Mouse (Mus musculus): Measurements from ENCODE around the gene Wwp2. TPM values are rescaled to one million over a fixed set of nuclear protein-coding genes. Genes with fewer than 3 reads are reported as not detected.

Wwp2 gene
- polyA plus RNA-seq, 1 experiment from 2014 or later, result 41.5 TPM

DNA sequence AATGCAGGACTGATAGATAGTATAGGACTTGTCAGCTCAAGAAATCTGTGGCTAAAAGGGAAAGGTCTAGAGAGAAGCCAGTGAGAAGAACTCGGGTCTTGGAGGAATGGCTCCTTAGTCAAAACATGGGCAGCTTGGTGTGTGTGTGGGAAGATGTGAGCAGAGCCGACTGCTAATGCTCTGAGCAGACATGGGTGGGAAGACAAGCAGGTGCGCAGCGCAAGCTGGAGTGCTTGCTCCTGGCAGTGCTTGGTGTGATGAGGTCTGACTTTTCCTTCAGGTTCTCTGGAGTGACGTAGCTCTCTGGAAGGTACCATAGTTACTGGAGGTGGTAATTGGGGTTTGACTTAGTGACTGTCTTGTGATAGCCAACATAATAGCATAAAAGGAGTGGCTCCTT lies 56.6 kb downstream of the Wwp2 start:
- Histone ChIP-seq H3K4me2 (ENCODE audit: low read length) (no peak overlapping the region), H3K4me1 (replicated peaks; ENCODE audit: control insufficient read depth, insufficient read depth, low read length) (peaks cover 11% of the 10 kb centered on the region), H3K36me3 (ENCODE audit: control insufficient read depth, insufficient read depth) (no peaks in the 10 kb centered on the region), H3K9me3 (ENCODE audit: control insufficient read depth, low read length) (no peaks in the 10 kb centered on the region), H3K4me3 (replicated peaks; ENCODE audit: low read length) (no peak overlapping the region), H3K9ac (replicated peaks; ENCODE audit: low read depth, low read length) (no peak overlapping the region), H3K27ac (ENCODE audit: low read length) (no peak overlapping the region), H3K27me3 (replicated peaks; ENCODE audit: control insufficient read depth, insufficient read depth, low read length) (no peaks in the 10 kb centered on the region)
- WGBS, result 95% methylated on average over 5 of the region's 5 CpGs
- ATAC-seq, result no peak

DNA sequence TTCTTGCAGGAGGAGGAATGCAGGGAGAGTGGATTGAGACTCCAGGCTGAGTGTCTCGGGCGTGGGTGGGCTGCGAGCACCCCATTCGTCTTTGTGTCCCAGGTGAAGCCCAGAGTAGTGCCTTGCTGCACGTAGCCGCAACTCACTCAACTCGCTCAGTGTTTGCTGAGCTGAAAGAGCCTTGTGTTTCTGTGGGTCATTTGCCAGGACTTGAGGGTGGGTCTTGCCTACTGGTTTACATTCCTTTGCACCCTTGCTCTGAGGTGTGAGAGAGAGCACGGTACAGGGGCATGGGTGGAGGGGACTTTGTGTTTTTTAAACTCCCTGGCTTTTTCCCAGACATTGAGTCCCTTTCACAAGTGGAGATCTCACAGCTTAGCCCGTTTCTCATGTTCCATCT lies 59.3 kb downstream of the Wwp2 start:
- Histone ChIP-seq H3K4me3 (replicated peaks; ENCODE audit: low read length) (no peak overlapping the region), H3K4me2 (ENCODE audit: low read length) (no peak overlapping the region), H3K27ac (ENCODE audit: low read length) (no peak overlapping the region), H3K27me3 (replicated peaks; ENCODE audit: control insufficient read depth, insufficient read depth, low read length) (no peaks in the 10 kb centered on the region), H3K36me3 (ENCODE audit: control insufficient read depth, insufficient read depth) (no peaks in the 10 kb centered on the region), H3K4me1 (replicated peaks; ENCODE audit: control insufficient read depth, insufficient read depth, low read length) (peaks cover 9% of the 10 kb centered on the region), H3K9ac (replicated peaks; ENCODE audit: low read depth, low read length) (no peak overlapping the region), H3K9me3 (ENCODE audit: control insufficient read depth, low read length) (no peaks in the 10 kb centered on the region)
- WGBS, result 85% methylated on average over 9 of the region's 9 CpGs
- ATAC-seq, result no peak

DNA sequence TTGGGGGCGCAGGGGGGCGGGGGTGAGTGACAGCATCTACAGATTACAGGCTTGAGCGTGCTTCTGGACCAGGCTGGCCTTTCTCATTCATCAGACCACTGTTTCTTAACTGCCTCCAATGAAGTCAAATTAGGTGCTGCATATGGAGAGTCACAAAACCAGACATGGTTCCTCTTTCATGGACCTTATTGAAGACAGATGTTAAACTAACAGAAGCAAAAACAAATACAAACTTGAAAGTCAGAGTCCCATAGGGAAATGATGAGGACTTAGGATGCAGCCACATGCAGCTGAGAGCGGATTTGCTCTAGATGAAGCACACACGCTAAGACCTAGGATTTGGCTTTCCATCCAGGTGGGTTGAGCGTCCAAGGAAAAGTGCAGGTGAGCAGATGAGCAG lies 61.5 kb downstream of the Wwp2 start:
- no peak overlapping the region for H3K4me2 ChIP-seq (ENCODE audit: low read length)
- 0 out of 2 replicates have a peak, but pooled peaks cover 2% of the 10 kb centered on the region for H3K4me1 ChIP-seq (replicated peaks; ENCODE audit: control insufficient read depth, insufficient read depth, low read length)
- no peaks in the 10 kb centered on the region for H3K27me3 ChIP-seq (replicated peaks; ENCODE audit: control insufficient read depth, insufficient read depth, low read length)
- H3K36me3 ChIP-seq (ENCODE audit: control insufficient read depth, insufficient read depth), result no peaks in the 10 kb centered on the region
- H3K4me3 ChIP-seq (replicated peaks; ENCODE audit: low read length), result no peak overlapping the region
- H3K9me3 ChIP-seq (ENCODE audit: control insufficient read depth, low read length), result no peaks in the 10 kb centered on the region
- 89% methylated on average over 6 of the region's 6 CpGs for WGBS
- no peak overlapping the region for H3K27ac ChIP-seq (ENCODE audit: low read length)
- ATAC-seq, result no peak
- H3K9ac ChIP-seq (replicated peaks; ENCODE audit: low read depth, low read length), result no peak overlapping the region

DNA sequence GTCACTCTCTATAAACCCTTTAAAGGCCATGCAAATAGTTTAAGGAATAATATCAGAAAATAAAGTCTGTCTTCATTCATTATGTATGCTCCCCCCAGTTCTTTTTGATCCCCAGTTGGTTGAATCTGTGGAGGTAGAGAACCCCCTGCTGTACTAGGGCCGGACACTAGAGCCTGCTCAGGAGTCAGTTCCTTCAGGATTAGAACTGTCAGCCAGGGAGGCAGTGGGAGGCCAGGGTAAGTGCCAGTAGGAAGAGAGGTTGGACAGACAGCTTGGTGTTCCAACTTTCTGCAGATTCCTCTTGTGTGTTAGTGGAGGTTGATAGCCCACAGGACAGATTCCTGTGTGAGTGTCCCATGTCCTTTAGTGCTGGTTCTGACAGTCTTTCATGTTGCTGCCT lies 62.2 kb downstream of the Wwp2 start:
- ATAC-seq, result no peak
- WGBS, result 46% methylated on average over 1 of the region's 1 CpGs
- H3K27ac ChIP-seq (ENCODE audit: low read length), result no peak overlapping the region
- H3K9me3 ChIP-seq (ENCODE audit: control insufficient read depth, low read length), result no peaks in the 10 kb centered on the region
- H3K36me3 ChIP-seq (ENCODE audit: control insufficient read depth, insufficient read depth), result no peaks in the 10 kb centered on the region
- no peak overlapping the region for H3K9ac ChIP-seq (replicated peaks; ENCODE audit: low read depth, low read length)
- peaks cover 8% of the 10 kb centered on the region for H3K4me1 ChIP-seq (replicated peaks; ENCODE audit: control insufficient read depth, insufficient read depth, low read length)
- no peak overlapping the region for H3K4me3 ChIP-seq (replicated peaks; ENCODE audit: low read length)
- no peak overlapping the region for H3K4me2 ChIP-seq (ENCODE audit: low read length)
- H3K27me3 ChIP-seq (replicated peaks; ENCODE audit: control insufficient read depth, insufficient read depth, low read length), result no peaks in the 10 kb centered on the region

DNA sequence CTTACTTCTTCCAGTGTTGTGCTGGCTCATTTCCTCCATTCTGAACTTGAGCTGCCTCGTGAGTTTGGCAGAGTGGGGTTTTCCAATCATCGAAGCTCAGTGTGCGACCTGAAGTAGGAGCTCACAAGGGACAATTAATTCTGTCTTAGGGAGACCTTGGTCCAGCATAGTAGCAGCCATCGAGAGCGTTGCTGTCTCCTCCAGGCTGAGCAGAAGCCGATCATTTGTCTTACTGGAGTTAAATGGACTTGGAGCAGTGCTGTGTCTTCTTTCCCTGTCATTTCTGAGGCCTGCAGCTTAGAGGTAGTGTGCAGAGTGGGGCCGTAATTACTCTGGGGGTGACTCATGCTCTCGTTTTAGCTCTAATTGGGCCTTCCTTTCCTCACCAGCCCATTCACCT lies 62.6 kb downstream of the Wwp2 start:
- H3K4me3 ChIP-seq (replicated peaks; ENCODE audit: low read length), result no peak overlapping the region
- H3K27ac ChIP-seq (ENCODE audit: low read length), result no peak overlapping the region
- 39% methylated on average over 8 of the region's 8 CpGs for WGBS
- H3K9ac ChIP-seq (replicated peaks; ENCODE audit: low read depth, low read length), result no peak overlapping the region
- ATAC-seq, result no peak
- H3K4me1 ChIP-seq (replicated peaks; ENCODE audit: control insufficient read depth, insufficient read depth, low read length), result peaks cover 11% of the 10 kb centered on the region
- no peaks in the 10 kb centered on the region for H3K9me3 ChIP-seq (ENCODE audit: control insufficient read depth, low read length)
- H3K27me3 ChIP-seq (replicated peaks; ENCODE audit: control insufficient read depth, insufficient read depth, low read length), result no peaks in the 10 kb centered on the region
- no peak overlapping the region for H3K4me2 ChIP-seq (ENCODE audit: low read length)
- H3K36me3 ChIP-seq (ENCODE audit: control insufficient read depth, insufficient read depth), result no peaks in the 10 kb centered on the region

DNA sequence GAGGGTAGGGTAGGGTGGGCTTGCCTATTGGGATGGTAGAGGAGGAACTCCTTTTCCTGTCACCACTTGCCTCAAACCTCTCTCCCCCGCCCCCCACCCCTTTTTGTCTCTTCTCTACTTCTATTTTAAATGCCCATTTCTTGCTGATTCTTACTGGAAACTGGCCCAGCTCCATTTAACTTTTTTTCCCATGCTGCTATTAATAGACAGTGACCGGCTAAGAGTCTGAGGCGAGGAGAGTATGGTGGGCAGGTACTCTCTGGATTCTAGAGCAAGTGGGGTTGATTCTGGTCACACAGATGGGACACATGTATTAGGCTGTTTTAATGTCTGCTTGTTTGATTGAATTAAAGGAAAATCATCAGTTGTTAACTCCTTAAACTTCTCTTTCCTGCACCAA lies 63.4 kb downstream of the Wwp2 start:
- no peak overlapping the region for H3K27ac ChIP-seq (ENCODE audit: low read length)
- H3K4me1 ChIP-seq (replicated peaks; ENCODE audit: control insufficient read depth, insufficient read depth, low read length), result peaks cover 11% of the 10 kb centered on the region
- H3K9me3 ChIP-seq (ENCODE audit: control insufficient read depth, low read length), result no peaks in the 10 kb centered on the region
- no peak for ATAC-seq
- no peaks in the 10 kb centered on the region for H3K27me3 ChIP-seq (replicated peaks; ENCODE audit: control insufficient read depth, insufficient read depth, low read length)
- H3K4me2 ChIP-seq (ENCODE audit: low read length), result no peak overlapping the region
- no peak overlapping the region for H3K4me3 ChIP-seq (replicated peaks; ENCODE audit: low read length)
- no peaks in the 10 kb centered on the region for H3K36me3 ChIP-seq (ENCODE audit: control insufficient read depth, insufficient read depth)
- WGBS, result 90% methylated on average over 3 of the region's 3 CpGs
- no peak overlapping the region for H3K9ac ChIP-seq (replicated peaks; ENCODE audit: low read depth, low read length)

DNA sequence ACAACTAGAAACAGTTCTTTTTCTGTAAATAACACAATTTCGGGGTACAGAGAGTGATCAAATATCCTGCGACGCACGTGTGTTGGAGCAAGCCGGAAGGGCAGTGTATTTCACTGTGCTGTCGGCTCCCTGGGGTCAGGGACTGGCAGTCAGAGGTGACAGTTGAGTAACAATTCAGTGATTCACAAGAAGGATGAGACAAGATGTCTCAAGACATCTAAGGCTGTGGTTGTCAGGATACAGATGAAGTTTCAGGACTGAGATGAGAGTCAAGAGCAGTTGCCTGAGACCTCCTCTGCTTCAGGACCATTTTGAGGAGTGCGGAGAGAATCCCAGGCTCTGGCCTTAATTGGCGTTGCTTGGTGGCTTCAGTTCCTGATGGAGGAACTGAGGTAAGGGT lies 66.2 kb downstream of the Wwp2 start:
- Histone ChIP-seq H3K9me3 (ENCODE audit: control insufficient read depth, low read length) (no peaks in the 10 kb centered on the region), H3K9ac (replicated peaks; ENCODE audit: low read depth, low read length) (no peak overlapping the region), H3K27ac (ENCODE audit: low read length) (no peak overlapping the region), H3K27me3 (replicated peaks; ENCODE audit: control insufficient read depth, insufficient read depth, low read length) (no peaks in the 10 kb centered on the region), H3K4me1 (replicated peaks; ENCODE audit: control insufficient read depth, insufficient read depth, low read length) (peaks cover 11% of the 10 kb centered on the region), H3K4me2 (ENCODE audit: low read length) (no peak overlapping the region), H3K4me3 (replicated peaks; ENCODE audit: low read length) (no peak overlapping the region), H3K36me3 (ENCODE audit: control insufficient read depth, insufficient read depth) (peaks cover 5% of the 10 kb centered on the region; the same call in 1 of the 2 replicates)
- 95% methylated on average over 8 of the region's 8 CpGs for WGBS
- no peak for ATAC-seq

DNA sequence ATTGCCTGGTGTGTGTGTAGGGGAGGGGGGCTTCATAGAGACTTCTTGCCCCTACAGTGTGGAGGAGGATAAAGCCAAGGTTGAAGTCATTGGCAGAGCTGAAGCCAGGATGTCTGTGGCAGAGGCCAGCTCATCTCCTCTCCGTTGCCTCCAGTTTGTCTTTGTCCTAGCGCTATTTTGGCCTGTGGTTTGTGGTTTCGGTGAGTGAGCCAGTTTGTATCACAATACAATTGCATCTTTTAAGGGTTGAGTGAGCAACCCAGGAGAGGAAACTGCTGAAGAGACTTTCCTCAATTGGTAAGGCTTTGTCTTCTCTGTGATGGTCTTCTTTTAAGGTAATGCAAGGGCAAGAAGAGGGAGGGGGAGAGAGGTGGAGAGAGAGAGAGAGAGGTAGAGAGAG lies 66.8 kb downstream of the Wwp2 start:
- Histone ChIP-seq H3K9me3 (ENCODE audit: control insufficient read depth, low read length) (no peaks in the 10 kb centered on the region), H3K27ac (ENCODE audit: low read length) (no peak overlapping the region), H3K27me3 (replicated peaks; ENCODE audit: control insufficient read depth, insufficient read depth, low read length) (no peaks in the 10 kb centered on the region), H3K36me3 (ENCODE audit: control insufficient read depth, insufficient read depth) (peaks cover 5% of the 10 kb centered on the region; the same call in 1 of the 2 replicates), H3K9ac (replicated peaks; ENCODE audit: low read depth, low read length) (no peak overlapping the region), H3K4me2 (ENCODE audit: low read length) (no peak overlapping the region), H3K4me1 (replicated peaks; ENCODE audit: control insufficient read depth, insufficient read depth, low read length) (peaks cover 11% of the 10 kb centered on the region), H3K4me3 (replicated peaks; ENCODE audit: low read length) (no peak overlapping the region)
- WGBS, result 81% methylated on average over 3 of the region's 3 CpGs
- no peak for ATAC-seq

DNA sequence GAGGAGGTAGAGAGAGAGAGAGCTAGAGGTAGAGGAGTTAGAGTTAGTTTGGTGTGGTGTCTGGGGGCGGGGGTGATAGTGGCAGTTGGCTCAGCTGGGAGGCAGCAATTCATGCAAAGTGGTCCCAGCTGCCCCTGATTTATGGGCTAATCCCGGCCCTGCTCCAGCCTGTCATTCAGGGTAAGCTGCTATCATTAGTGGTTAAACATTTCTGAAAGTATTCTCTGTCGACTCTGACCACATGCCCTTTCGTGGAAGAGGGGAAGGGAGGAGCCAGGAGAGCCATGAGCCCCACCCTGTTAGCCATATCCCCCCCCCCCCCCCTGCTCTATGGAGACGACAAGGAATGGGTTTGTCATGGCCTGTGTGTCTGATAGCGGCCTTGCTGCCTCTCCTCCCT lies 67.2 kb downstream of the Wwp2 start:
- no peaks in the 10 kb centered on the region for H3K9me3 ChIP-seq (ENCODE audit: control insufficient read depth, low read length)
- H3K9ac ChIP-seq (replicated peaks; ENCODE audit: low read depth, low read length), result no peak overlapping the region
- H3K4me2 ChIP-seq (ENCODE audit: low read length), result no peak overlapping the region
- H3K4me1 ChIP-seq (replicated peaks; ENCODE audit: control insufficient read depth, insufficient read depth, low read length), result peaks cover 11% of the 10 kb centered on the region
- H3K27me3 ChIP-seq (replicated peaks; ENCODE audit: control insufficient read depth, insufficient read depth, low read length), result no peaks in the 10 kb centered on the region
- ATAC-seq, result peak; percentile 47
- H3K27ac ChIP-seq (ENCODE audit: low read length), result no peak overlapping the region
- 30% methylated on average over 6 of the region's 6 CpGs for WGBS
- peaks cover 5% of the 10 kb centered on the region; the same call in 1 of the 2 replicates for H3K36me3 ChIP-seq (ENCODE audit: control insufficient read depth, insufficient read depth)
- no peak overlapping the region for H3K4me3 ChIP-seq (replicated peaks; ENCODE audit: low read length)

DNA sequence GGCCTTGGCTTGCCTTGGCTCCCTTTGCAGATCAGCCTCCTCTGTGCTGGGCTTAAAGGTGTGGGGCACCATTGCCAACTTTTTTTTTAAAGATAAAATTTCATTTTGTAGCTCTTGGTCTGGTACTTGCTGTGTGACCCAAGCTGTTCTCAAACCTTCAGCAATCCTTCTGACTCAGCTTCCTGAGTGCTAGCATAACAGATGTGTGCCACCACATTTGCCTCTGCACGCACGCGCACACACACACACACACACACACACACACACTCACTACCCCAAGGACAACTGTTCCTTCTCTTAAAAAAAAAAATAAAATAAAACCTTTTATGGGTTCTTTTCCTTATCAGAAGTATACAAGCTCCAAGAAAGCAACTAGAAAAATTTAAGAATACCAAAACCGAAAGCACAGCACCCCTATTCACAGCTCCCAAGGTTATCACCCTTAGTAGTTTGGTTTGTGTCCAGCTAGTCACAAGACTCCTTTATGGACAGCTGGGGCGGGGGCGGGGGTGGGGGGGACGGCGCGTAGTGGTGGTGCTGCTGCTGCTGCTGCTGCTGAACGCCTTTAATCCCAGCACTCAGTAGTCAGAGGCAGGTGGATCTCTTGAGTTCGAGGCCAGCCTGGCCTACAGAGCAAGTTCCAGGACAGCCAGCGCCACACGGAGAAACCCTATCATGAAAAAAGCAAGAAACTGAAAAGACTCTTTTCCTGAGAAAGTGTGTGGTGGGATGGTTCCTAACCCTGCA lies 68.2 kb downstream of the Wwp2 start:
- Histone ChIP-seq H3K4me3 (replicated peaks; ENCODE audit: low read length) (no peak overlapping the region), H3K27me3 (replicated peaks; ENCODE audit: control insufficient read depth, insufficient read depth, low read length) (no peaks in the 10 kb centered on the region), H3K4me1 (replicated peaks; ENCODE audit: control insufficient read depth, insufficient read depth, low read length) (peaks cover 8% of the 10 kb centered on the region), H3K4me2 (ENCODE audit: low read length) (no peak overlapping the region), H3K9ac (replicated peaks; ENCODE audit: low read depth, low read length) (no peak overlapping the region), H3K36me3 (ENCODE audit: control insufficient read depth, insufficient read depth) (peaks cover 5% of the 10 kb centered on the region; the same call in 1 of the 2 replicates), H3K27ac (ENCODE audit: low read length) (no peak overlapping the region), H3K9me3 (ENCODE audit: control insufficient read depth, low read length) (no peaks in the 10 kb centered on the region)
- no peak for ATAC-seq
- 87% methylated on average over 13 of the region's 13 CpGs for WGBS
